Mouse (Mus musculus) olfactory bulb, adult 2 months (tissue): ENCODE data around the gene Glt8d2. TPM values are rescaled to one million over a fixed set of nuclear protein-coding genes. Genes with fewer than 3 reads are reported as not detected.
"Not testable (repeated sequence)": the region's sequence is repeated elsewhere in the genome, so short reads cannot be mapped to it uniquely, and the experiment has no call there.

Source experiments
- H3K27ac ChIP-seq: fragments of 200-500 bp; 2 replicates; pipeline ENCODE4 v1.5.1; 2012; ENCODE audit warnings: low read depth, low read length; ENCODE audit not compliant: insufficient read depth
- H3K4me1 ChIP-seq: fragments of 200-500 bp; 2 replicates; pipeline ENCODE4 v1.6.1; 2012; ENCODE audit warnings: low read length; ENCODE audit not compliant: control insufficient read depth, insufficient read depth
- H3K4me3 ChIP-seq: fragments of 200-500 bp; 2 replicates; pipeline ENCODE4 v1.5.1; 2012; ENCODE audit warnings: mild to moderate bottlenecking, low read depth, low read length, moderate library complexity; ENCODE audit not compliant: insufficient read depth
- CTCF ChIP-seq: fragments of 200-500 bp; IDR thresholded peaks from 2 replicates; pipeline ENCODE4 v1.5.1; 2012; ENCODE audit warnings: low read depth, mild to moderate bottlenecking, low read length, moderate library complexity; ENCODE audit not compliant: insufficient read depth
- POLR2A ChIP-seq: fragments of 200-500 bp; IDR thresholded peaks from 2 replicates; pipeline ENCODE4 v1.6.1; 2012; ENCODE audit warnings: mild to moderate bottlenecking, low read depth, low read length, moderate library complexity; ENCODE audit not compliant: insufficient read depth
- WGBS: fragments of 180-500 bp; shearing (Covaris S2); methylation state at CpG from one replicate; pipeline ENCODE4 v1.1.7; 2018; 5-methylcytosine and 5-hydroxymethylcytosine counted together
- polyA plus RNA-seq: library from polyadenylated mRNA; stranded (reverse); fragments of >200 nt; gene quantifications from 2 replicates; pipeline ENCODE4 v1.2.4, GENCODE M21; 2012; ENCODE audit warnings: low replicate concordance; ENCODE audit not compliant: missing spikeins, insufficient read depth, insufficient read length

Glt8d2 gene
- polyA plus RNA-seq, 1 experiment = not detected

- no peak overlapping the region for H3K4me3 ChIP-seq
- TF ChIP-seq POLR2A (no peak), CTCF (no peak)
- H3K4me1 ChIP-seq = peaks cover 24% of the 10 kb centered on the region
- H3K27ac ChIP-seq = no peak overlapping the region
- 80% methylated on average over 12 of the region's 12 CpGs for WGBS
These were observed 57.8 kb downstream of the Glt8d2 start for GRCm38 (mm10) chr10:82632496-82633280.

- no peak for TF ChIP-seq POLR2A
- TF ChIP-seq CTCF = no peak
- no peak overlapping the region for H3K27ac ChIP-seq
- H3K4me1 ChIP-seq = peaks cover 24% of the 10 kb centered on the region
- H3K4me3 ChIP-seq = no peak overlapping the region
- 52% methylated on average over 7 of the region's 7 CpGs for WGBS
These were observed 59.3 kb downstream of the Glt8d2 start for GRCm38 (mm10) chr10:82631133-82631532.

GRCm38 (mm10) chr10:82630497-82630896, 60.0 kb downstream of the Glt8d2 start:
- peak overlapping the region; percentile 83 for H3K4me3 ChIP-seq
- 16% methylated on average over 7 of the region's 7 CpGs for WGBS
- TF ChIP-seq POLR2A (no peak), CTCF (no peak)
- no peak overlapping the region for H3K27ac ChIP-seq
- H3K4me1 ChIP-seq = peaks cover 24% of the 10 kb centered on the region

DNA sequence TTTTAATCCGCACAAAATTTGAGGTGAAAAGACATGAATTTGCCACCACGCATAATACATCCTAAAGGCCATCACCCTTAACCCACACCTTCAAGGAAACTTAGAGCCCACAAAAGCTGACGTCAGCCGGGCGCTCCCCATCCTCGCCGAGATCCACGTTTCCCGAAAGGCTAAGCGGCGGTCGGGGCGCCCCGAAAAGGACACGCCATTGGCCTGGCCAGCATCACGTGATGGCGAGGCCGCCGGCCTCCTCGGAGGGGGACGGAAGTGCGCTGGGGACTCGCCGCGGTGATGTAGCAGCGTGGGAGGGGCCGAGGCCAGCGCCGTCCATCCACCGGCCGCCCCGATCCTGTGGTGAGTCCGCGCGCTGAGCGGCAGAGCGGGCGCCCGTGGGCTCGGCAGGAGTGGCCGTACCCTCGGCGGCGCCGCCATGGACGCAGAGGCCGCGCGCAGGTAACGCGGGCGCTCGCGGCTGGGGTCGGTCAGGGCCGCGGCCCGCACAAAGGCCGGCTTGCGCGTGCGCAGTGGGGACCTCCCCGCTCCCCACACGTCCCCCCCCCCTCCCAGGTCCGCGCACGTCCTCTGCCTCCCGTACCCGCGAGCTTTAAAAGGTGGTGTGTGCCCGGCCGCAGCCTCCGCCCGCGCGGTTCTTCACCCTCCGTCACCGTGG, 60.7 kb downstream of the Glt8d2 start, which contains the start of gene Tdg:
Gene Tdg, plus strand, starts transcription at position 243 of the 670 bp plus-strand sequence.
- Histone ChIP-seq H3K4me3 (peak within 1 kb of the TSS; percentile 83), H3K4me1 (peaks cover 24% of the 10 kb centered on the region), H3K27ac (peak within 1 kb of the TSS; percentile 92)
- TF ChIP-seq POLR2A = peak; percentile 76
- whole genome bisulfite sequencing = under 1% methylated on average over 76 of the region's 78 CpGs

DNA sequence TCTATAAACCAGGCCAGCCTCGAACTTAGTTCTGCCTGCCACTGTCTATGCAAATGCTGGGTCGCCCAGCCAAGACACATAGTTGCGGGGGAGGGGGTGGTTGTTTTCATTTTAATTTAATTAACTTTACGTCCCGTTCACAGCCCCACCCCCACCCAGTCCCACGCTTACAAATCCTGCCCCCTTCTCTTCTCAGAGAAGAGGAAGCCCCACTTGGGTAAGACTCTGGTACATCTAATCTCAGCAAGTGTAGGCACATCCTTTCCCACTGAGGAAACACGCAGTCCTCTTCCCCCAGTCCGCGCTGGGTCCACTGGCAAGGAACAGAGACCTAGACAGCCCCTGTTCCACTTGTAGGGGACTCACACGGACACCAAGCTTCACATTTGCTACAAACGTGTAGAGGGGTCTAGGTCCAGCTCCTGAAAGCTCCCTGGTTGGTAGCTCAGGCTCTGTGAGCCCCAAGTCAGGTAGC, 61.3 kb downstream of the Glt8d2 start:
- Histone ChIP-seq H3K4me3 (peak overlapping the region; percentile 83), H3K4me1 (peaks cover 22% of the 10 kb centered on the region), H3K27ac (peak overlapping the region; percentile 83)
- 5% methylated on average over 11 of the region's 11 CpGs for WGBS
- TF ChIP-seq CTCF (no peak), POLR2A (no peak)

- WGBS = 5% methylated on average over 2 of the region's 2 CpGs
These were observed 66.9 kb downstream of the Glt8d2 start for GRCm38 (mm10) chr10:82623553-82623932.

DNA sequence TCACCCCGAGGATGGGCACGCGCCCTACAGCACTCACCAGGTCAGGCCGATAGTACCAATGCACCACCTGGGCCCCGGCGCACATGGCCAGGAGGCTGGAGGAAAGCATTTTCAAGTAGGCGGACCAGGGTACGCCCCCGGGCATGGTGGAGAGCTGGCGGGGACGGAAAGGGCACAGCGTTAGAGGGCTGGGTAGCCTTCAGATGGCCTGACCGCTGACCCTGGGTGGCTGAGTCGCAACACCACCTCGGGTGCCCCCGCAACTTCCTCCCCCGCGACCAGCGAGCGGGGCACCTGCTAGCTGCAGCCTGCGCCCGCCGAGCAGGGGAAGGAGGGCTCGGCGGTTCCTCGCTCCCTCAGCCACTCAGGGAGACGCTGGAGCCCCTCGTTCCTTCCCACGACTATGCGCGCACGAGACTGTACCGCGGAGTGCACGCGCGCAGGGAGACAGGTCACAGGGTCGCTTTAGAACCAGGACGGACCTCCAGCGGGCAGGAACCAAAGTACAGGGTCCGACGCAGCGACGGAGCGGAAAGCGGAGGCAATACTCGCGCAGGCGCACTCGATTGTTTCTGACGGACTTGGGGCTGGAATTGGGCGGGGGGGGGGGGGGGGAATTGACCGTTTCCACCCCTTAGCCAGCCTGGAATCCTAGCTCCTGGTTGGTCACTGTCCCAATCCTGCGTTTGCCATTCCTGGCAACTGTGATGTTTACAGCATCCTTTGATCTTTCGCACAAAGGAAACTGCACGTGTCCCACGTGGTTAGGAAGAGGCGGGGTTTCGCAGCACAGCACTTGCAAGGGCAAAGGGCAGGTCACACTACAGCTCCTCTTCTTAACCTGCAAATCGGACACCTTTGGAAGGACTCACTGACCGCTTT, 67.5 kb downstream of the Glt8d2 start, which contains the start of gene 1190007I07Rik:
Gene 1190007I07Rik, minus strand, starts transcription at position 558 of the 882 bp plus-strand sequence.
- TF ChIP-seq CTCF = no peak
- TF ChIP-seq POLR2A = 0 out of 2 replicates have a peak, but pooled peaks have one; percentile 22
- Histone ChIP-seq H3K4me1 (no peaks in the 10 kb centered on the region), H3K4me3 (peak within 1 kb of the TSS; percentile 71), H3K27ac (peak within 1 kb of the TSS; percentile 86)
- WGBS = under 1% methylated on average over 55 of the region's 61 CpGs

More at GRCm38 (mm10) chr10:82623553-82623932, 66.9 kb downstream of the Glt8d2 start:
- H3K4me1 ChIP-seq = not testable (repeated sequence)
- Histone ChIP-seq H3K27ac (peak overlapping the region; percentile 76), H3K4me3 (peak overlapping the region; percentile 71)

GRCm38 (mm10) chr10:82622235-82622634, 68.2 kb downstream of the Glt8d2 start:
- WGBS = 21% methylated on average over 9 of the region's 9 CpGs
- no peak overlapping the region for H3K27ac ChIP-seq
- TF ChIP-seq POLR2A = no peak
- peak overlapping the region; percentile 71 for H3K4me3 ChIP-seq
- H3K4me1 ChIP-seq = no peaks in the 10 kb centered on the region

Other genes starting within 250 kb of the Glt8d2 start
- not detected in 2 replicates for gene Gm1553, start 198.0 kb downstream of the Glt8d2 start, polyA plus RNA-seq
- gene 1190007I07Rik, start 67.4 kb downstream of the Glt8d2 start, polyA plus RNA-seq = not detected in 2 replicates
- gene Tdg, start 60.8 kb downstream of the Glt8d2 start, polyA plus RNA-seq = not detected in 2 replicates
- gene Hcfc2, start 5.5 kb upstream of the Glt8d2 start, polyA plus RNA-seq = not detected in 2 replicates
- not detected in 2 replicates for gene Nfyb, start 73.5 kb upstream of the Glt8d2 start, polyA plus RNA-seq
- not detected in 2 replicates for gene Txnrd1, start 143.3 kb upstream of the Glt8d2 start, polyA plus RNA-seq
- gene Eid3, start 176.0 kb upstream of the Glt8d2 start, polyA plus RNA-seq = not detected in 2 replicates